Mouse (Mus musculus): ENCODE measurements at regions not wholly inside any gene's neighbourhood (a gene's known extent, or its start where the extent isn't known, plus 50 kb on each side); places are given as distances from the start of the nearest gene placed in this dataset.

GRCm38 (mm10) chr11:43350242-43350641 is 75.8 kb downstream of the Pttg1 start:
- dilution Hi-C loops (cut with MboI; ENCODE audit: extremely low pct_ligation_motif_present, extremely low pct_unique_long_range_greater_than_20kb, low sequenced_read_pairs) (no loop called here), in situ Hi-C loops (cut with MboI; ENCODE audit: low pct_ligation_motif_present, low pct_unique_long_range_greater_than_20kb, low sequenced_read_pairs) (loop anchor here (5.0 to 10.0 kb wide), 2 partner anchors 57 to 355 kb away; no protein-coding TSS in a partner anchor)
- H3K4me3 ChIP-seq (replicated peaks in 1 of 3; ENCODE audit: low read depth in 2 of 3, low read length in 2 of 3, poor library complexity in 1 of 3): no peak overlapping the region
- H3K4me2 ChIP-seq (ENCODE audit: insufficient read depth, low read depth, poor library complexity, severe bottlenecking): no peak overlapping the region
- H3K36me3 ChIP-seq (replicated peaks in 1 of 2; ENCODE audit: control insufficient read depth in 1 of 2, insufficient read depth in 1 of 2, low read length in 1 of 2): no peaks in the 10 kb centered on the region
- H3K79me2 ChIP-seq (replicated peaks; ENCODE audit: control insufficient read depth, extremely low read depth, insufficient read depth, poor library complexity, severe bottlenecking): no peaks in the 10 kb centered on the region
- H3K4me1 ChIP-seq (ENCODE audit: control insufficient read depth in 1 of 2, insufficient read depth in 2 of 2): peaks cover 25 to 37% of the 10 kb centered on the region in 2 experiments; a peak in 3 of 4 replicates
- H3K27me3 ChIP-seq (replicated peaks): no peaks in the 10 kb centered on the region
- no peaks in the 10 kb centered on the region for H3K9me3 ChIP-seq (replicated peaks; ENCODE audit: low read length)
- H3K9ac ChIP-seq (ENCODE audit: insufficient read depth, low read depth): no peak overlapping the region
- peak; percentile 62 for TF ChIP-seq ZNF384 (IDR thresholded peaks at IDR 0.05; ENCODE audit: low read depth, low read length)
- TF ChIP-seq ZMIZ1 (IDR thresholded peaks at IDR 0.05; ENCODE audit: low read depth, low read length): no peak
- no peak overlapping the region for H3K27ac ChIP-seq (ENCODE audit: insufficient read depth, low read depth)
- no peak for DNase-seq (ENCODE audit: extremely low read depth)

- dilution Hi-C loops (cut with MboI; ENCODE audit: extremely low pct_ligation_motif_present, extremely low pct_unique_long_range_greater_than_20kb, low sequenced_read_pairs) (no loop called here), in situ Hi-C loops (cut with MboI; ENCODE audit: low pct_ligation_motif_present, low pct_unique_long_range_greater_than_20kb, low sequenced_read_pairs) (loop anchor here (10.0 kb wide), 2 partner anchors 55 to 135 kb away; no protein-coding TSS in a partner anchor)
- no peak for TF ChIP-seq ZC3H11A (IDR thresholded peaks at IDR 0.05; ENCODE audit: low read depth, low read length)
- TF ChIP-seq MAFK (IDR thresholded peaks at IDR 0.05; ENCODE audit: insufficient replicate concordance, low read length): no peak
- TF ChIP-seq ZMIZ1 (IDR thresholded peaks at IDR 0.05; ENCODE audit: low read depth, low read length): no peak
- TF ChIP-seq RAD21 (IDR thresholded peaks at IDR 0.05; ENCODE audit: low read depth, low read length): no peak
- no peak for TF ChIP-seq UBTF (IDR thresholded peaks at IDR 0.05; ENCODE audit: low read depth, low read length)
- no peak for TF ChIP-seq SIN3A (IDR thresholded peaks at IDR 0.05; ENCODE audit: low read length)
- TF ChIP-seq NRF1 (IDR thresholded peaks at IDR 0.05; ENCODE audit: low read depth, low read length): no peak
- no peak for TF ChIP-seq KAT2A (IDR thresholded peaks at IDR 0.05; ENCODE audit: insufficient replicate concordance, low read length)
- TF ChIP-seq TBP (conservative IDR thresholded peaks at IDR 0.05; ENCODE audit: low read depth, low read length): no peak
- TF ChIP-seq CHD2 (IDR thresholded peaks at IDR 0.05; ENCODE audit: low read length): no peak
- no peak for TF ChIP-seq MAX (IDR thresholded peaks at IDR 0.05; ENCODE audit: low read length)
- TF ChIP-seq PAX5 (IDR thresholded peaks at IDR 0.05; ENCODE audit: low read length): no peak
- no peak for TF ChIP-seq JUN (IDR thresholded peaks at IDR 0.05; ENCODE audit: insufficient read depth, low read depth, low read length)
- TF ChIP-seq IRF4 (IDR thresholded peaks at IDR 0.05; ENCODE audit: low read depth, low read length): no peak
- no peak for TF ChIP-seq ETS1 (conservative IDR thresholded peaks at IDR 0.05; ENCODE audit: low read depth, low read length)
- no peak for TF ChIP-seq MEF2A (IDR thresholded peaks at IDR 0.05; ENCODE audit: borderline replicate concordance, low read depth, low read length)
- TF ChIP-seq MYC (IDR thresholded peaks at IDR 0.05; ENCODE audit: low read depth, low read length): no peak
- TF ChIP-seq USF1 (IDR thresholded peaks at IDR 0.05; ENCODE audit: low read depth, low read length): no peak
- TF ChIP-seq ZKSCAN1 (IDR thresholded peaks at IDR 0.05; ENCODE audit: borderline replicate concordance, low read depth, low read length): no peak
- TF ChIP-seq CHD1 (IDR thresholded peaks at IDR 0.05; ENCODE audit: low read depth, low read length): no peak
- Histone ChIP-seq H3K9ac (ENCODE audit: insufficient read depth, low read depth) (no peak overlapping the region), H3K27ac (ENCODE audit: insufficient read depth, low read depth) (no peak overlapping the region), H3K36me3 (replicated peaks in 1 of 2; ENCODE audit: control insufficient read depth in 1 of 2, insufficient read depth in 1 of 2, low read length in 1 of 2) (no peaks in the 10 kb centered on the region), H3K79me2 (replicated peaks; ENCODE audit: control insufficient read depth, extremely low read depth, insufficient read depth, poor library complexity, severe bottlenecking) (no peaks in the 10 kb centered on the region), H3K4me3 (replicated peaks in 1 of 3; ENCODE audit: low read depth in 2 of 3, low read length in 2 of 3, poor library complexity in 1 of 3) (no peak overlapping the region), H3K4me1 (ENCODE audit: control insufficient read depth in 1 of 2, insufficient read depth in 2 of 2) (peaks cover 27 to 44% of the 10 kb centered on the region in 2 experiments; a peak in 3 of 4 replicates), H3K9me3 (replicated peaks; ENCODE audit: low read length) (no peaks in the 10 kb centered on the region), H3K4me2 (ENCODE audit: insufficient read depth, low read depth, poor library complexity, severe bottlenecking) (no peak overlapping the region), H3K27me3 (replicated peaks) (no peaks in the 10 kb centered on the region)
- no peak for DNase-seq (ENCODE audit: extremely low read depth)
Observed at GRCm38 (mm10) chr11:43349564-43349963, 76.5 kb downstream of the Pttg1 start.
